Mouse (Mus musculus): Measurements from ENCODE around the gene Cstf2. TPM values are rescaled to one million over a fixed set of nuclear protein-coding genes. Genes with fewer than 3 reads are reported as not detected.

The Cstf2 gene
- 48.0 TPM for total RNA-seq (2023)

GRCm38 (mm10) chrX:134058987-134059712, at the start of gene Cstf2:
Gene Cstf2 (plus strand): TSS chrX:134059187.

Other genes starting within 250 kb of the Cstf2 start
- gene Tnmd, start 208.2 kb upstream of the Cstf2 start, total RNA-seq (2023) = not detected
- gene Tspan6, start 160.8 kb upstream of the Cstf2 start, total RNA-seq (2023) = 2.1 TPM
- gene Srpx2, start 150.8 kb upstream of the Cstf2 start, total RNA-seq (2023) = not detected
- gene Sytl4, start 77.4 kb upstream of the Cstf2 start, total RNA-seq (2023) = not detected
- gene Xkrx, start 102.9 kb downstream of the Cstf2 start, total RNA-seq (2023) = 23.7 TPM
- gene Arl13a, start 128.3 kb downstream of the Cstf2 start, total RNA-seq (2023) = not detected
- 0.49 TPM for gene Nox1, start 162.8 kb downstream of the Cstf2 start, total RNA-seq (2023)
- gene Trmt2b, start 217.8 kb downstream of the Cstf2 start, total RNA-seq (2023) = 22.4 TPM
- gene Tmem35a, start 236.0 kb downstream of the Cstf2 start, total RNA-seq (2023) = not detected
- gene Cenpi, start 248.9 kb downstream of the Cstf2 start, total RNA-seq (2023) = 2.8 TPM

Data from CD8-positive naive resting alpha-beta T cell, adult 57 days (primary cell).